In the genomic region with DNA sequence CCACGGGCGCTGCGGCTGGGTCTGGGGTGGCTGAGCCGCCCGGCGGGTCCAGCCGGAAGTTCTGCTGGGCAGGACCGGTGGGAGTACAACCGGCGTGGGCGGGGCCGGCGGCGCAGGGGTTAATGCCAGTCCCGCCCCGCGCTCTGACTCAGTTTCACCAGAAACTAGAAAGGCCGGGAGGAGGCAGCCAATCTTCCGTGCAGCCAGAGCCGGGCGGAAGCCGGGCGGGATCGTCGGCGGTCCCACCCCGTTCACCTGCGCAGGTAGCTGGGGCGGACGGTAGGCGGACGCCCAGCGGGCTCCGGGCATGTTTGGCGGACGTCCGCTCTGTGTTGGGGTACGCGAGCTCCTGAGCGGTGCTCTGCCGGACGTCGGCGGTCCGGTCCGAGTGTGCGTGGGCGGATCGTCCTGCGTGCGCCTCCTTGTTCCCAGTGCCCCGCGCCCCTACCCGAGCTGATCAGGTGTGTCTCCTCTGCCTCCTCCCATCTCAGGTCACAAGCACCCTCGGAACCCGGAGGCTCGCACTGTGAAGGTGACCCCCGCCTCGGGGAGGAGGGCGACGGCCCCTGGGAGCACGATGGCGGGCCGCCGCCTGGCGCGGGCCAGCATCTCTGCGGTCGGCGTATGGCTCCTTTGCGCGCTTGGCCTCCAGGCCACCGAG, we compare ENCODE assay signal across 8 mouse cellular contexts. TPM values are rescaled to one million over a fixed set of nuclear protein-coding genes. Genes with fewer than 3 reads are reported as not detected.
DNase-seq lines count a peak whose midpoint lies in the region; ATAC-seq and TF ChIP-seq lines count a peak whose summit lies in the region.

A gene (plus strand): TSS at position 153 of the 661 bp plus-strand sequence.

- 2% methylated on average over 70 of the region's 73 CpGs for WGBS in bone marrow, adult 2 months
- WGBS in hindbrain, embryonic 11.5 days: under 1% methylated on average over 65 of the region's 73 CpGs
- WGBS in limb, embryonic 13.5 days: under 1% methylated on average over 73 of the region's 73 CpGs
- WGBS in midbrain, postnatal 0 days: under 1% methylated on average over 70 of the region's 73 CpGs

- peak; percentile 21 for DNase-seq in gastrocnemius, postnatal 10 days
- DNase-seq in gastrocnemius, postnatal 36 days: no peak
- peak; percentile 47 for DNase-seq in hindbrain, embryonic 11.5 days (ENCODE audit: low spot score)
- DNase-seq in midbrain, postnatal 0 days (ENCODE audit: low spot score): no peak
- no peak for DNase-seq in layer of hippocampus, postnatal 14 days (ENCODE audit: low spot score in 2 of 2)
- DNase-seq in frontal cortex, postnatal 36 days (ENCODE audit: low spot score in 2 of 2): no peak

- no peak within 1 kb of the TSS for H3K4me3 ChIP-seq in bone marrow, adult 2 months (replicated peaks; ENCODE audit: control insufficient read depth, low read depth, low read length)
- peak within 1 kb of the TSS; percentile 38 for H3K4me3 ChIP-seq in hindbrain, embryonic 11.5 days (ENCODE audit: low read depth, low read length)
- peak within 1 kb of the TSS; percentile 55 for H3K4me3 ChIP-seq in limb, embryonic 13.5 days
- H3K4me3 ChIP-seq in midbrain, postnatal 0 days (ENCODE audit: low read depth, low read length): peak within 1 kb of the TSS; percentile 34

- TF ChIP-seq POLR2A in bone marrow, adult 2 months (IDR thresholded peaks at IDR 0.05; ENCODE audit: borderline replicate concordance, control insufficient read depth, low read depth, low read length): no peak

- H3K4me1 ChIP-seq in bone marrow, adult 2 months (ENCODE audit: control insufficient read depth, insufficient read depth, low read length): no peaks in the 10 kb centered on the region
- peaks cover 4% of the 10 kb centered on the region; the same call in 1 of the 2 replicates for H3K4me1 ChIP-seq in hindbrain, embryonic 11.5 days (replicated peaks; ENCODE audit: control insufficient read depth, insufficient read depth, low read length)
- H3K4me1 ChIP-seq in limb, embryonic 13.5 days: peaks cover 12% of the 10 kb centered on the region
- H3K4me1 ChIP-seq in midbrain, postnatal 0 days (ENCODE audit: insufficient read depth, low read length): peaks cover 7% of the 10 kb centered on the region; the same call in 1 of the 2 replicates

- no peaks in the 10 kb centered on the region for H3K9me3 ChIP-seq in hindbrain, embryonic 11.5 days (ENCODE audit: control insufficient read depth, low read length)
- H3K9me3 ChIP-seq in limb, embryonic 13.5 days: no peaks in the 10 kb centered on the region
- H3K9me3 ChIP-seq in midbrain, postnatal 0 days (ENCODE audit: low read length): no peaks in the 10 kb centered on the region

- no peak for ATAC-seq in hindbrain, embryonic 11.5 days (ENCODE audit: low FRiP score)
- no peak for ATAC-seq in limb, embryonic 13.5 days (ENCODE audit: low FRiP score, low read depth)
- ATAC-seq in midbrain, postnatal 0 days (ENCODE audit: low FRiP score): peak; percentile 54; the same call in 1 of the 2 replicates

- peak within 1 kb of the TSS; percentile 12; the same call in 1 of the 2 replicates for H3K27ac ChIP-seq in bone marrow, adult 2 months (ENCODE audit: control insufficient read depth, insufficient read depth, low read depth, low read length, poor library complexity)
- H3K27ac ChIP-seq in hindbrain, embryonic 11.5 days (ENCODE audit: low read depth, low read length): no peak within 1 kb of the TSS
- H3K27ac ChIP-seq in limb, embryonic 13.5 days: no peak within 1 kb of the TSS
- H3K27ac ChIP-seq in midbrain, postnatal 0 days (ENCODE audit: low read depth, low read length): no peak within 1 kb of the TSS

- peak within 1 kb of the TSS; percentile 20 for H3K9ac ChIP-seq in hindbrain, embryonic 11.5 days (ENCODE audit: low read depth, low read length)
- peak within 1 kb of the TSS; percentile 56 for H3K9ac ChIP-seq in limb, embryonic 13.5 days
- H3K9ac ChIP-seq in midbrain, postnatal 0 days (replicated peaks; ENCODE audit: low read length, poor library complexity, severe bottlenecking): no peak within 1 kb of the TSS

- TF ChIP-seq CTCF in bone marrow, adult 2 months (IDR thresholded peaks at IDR 0.05; ENCODE audit: control insufficient read depth, insufficient read depth, low read length): no peak
- TF ChIP-seq CTCF in midbrain, postnatal 0 days (IDR thresholded peaks at IDR 0.05): no peak

- no peaks in the 10 kb centered on the region for H3K36me3 ChIP-seq in hindbrain, embryonic 11.5 days (ENCODE audit: control insufficient read depth, insufficient read depth, low read length)
- H3K36me3 ChIP-seq in limb, embryonic 13.5 days: no peaks in the 10 kb centered on the region
- H3K36me3 ChIP-seq in midbrain, postnatal 0 days (ENCODE audit: insufficient read depth, low read length): no peaks in the 10 kb centered on the region

- intact Hi-C loops in gastrocnemius, postnatal 36 days (cut with DNase I): no loop called here

- peak within 1 kb of the TSS; percentile 59 for H3K4me2 ChIP-seq in hindbrain, embryonic 11.5 days (replicated peaks; ENCODE audit: low read depth, low read length)
- peak within 1 kb of the TSS; percentile 88 for H3K4me2 ChIP-seq in limb, embryonic 13.5 days (replicated peaks)
- H3K4me2 ChIP-seq in midbrain, postnatal 0 days (ENCODE audit: low read depth, low read length, poor library complexity, severe bottlenecking): peak within 1 kb of the TSS; percentile 57

- peaks cover 43% of the 10 kb centered on the region for H3K27me3 ChIP-seq in hindbrain, embryonic 11.5 days (ENCODE audit: control insufficient read depth, insufficient read depth, low read length)
- H3K27me3 ChIP-seq in limb, embryonic 13.5 days: peaks cover 72% of the 10 kb centered on the region
- peaks cover 45% of the 10 kb centered on the region for H3K27me3 ChIP-seq in midbrain, postnatal 0 days (ENCODE audit: insufficient read depth, low read length)

RNA-seq across cellular contexts. Expression of the gene that starts here (rescaled TPM):
- total RNA-seq in gastrocnemius, postnatal 10 days (2021): under 1 TPM; 0.18 to 0.49 TPM
- total RNA-seq in gastrocnemius, postnatal 36 days (2021): under 1 TPM in 1 of 2 experiments, not detected in 1; 0.20 TPM
- 4.3 TPM in 1 of 2 replicates, not detected in the other for polyA plus RNA-seq in bone marrow, adult 2 months (2011; ENCODE audit: insufficient read depth, insufficient read length, low replicate concordance, missing spikeins)
- polyA plus RNA-seq in hindbrain, embryonic 11.5 days (2014; fragmentation: Nextera tagmentation; extraction: Ambion mirVana): 4.1 and 4.6 TPM in 2 replicates
- 8.0 and 9.4 TPM in 2 replicates for polyA plus RNA-seq in limb, embryonic 13.5 days (2015; fragmentation: Nextera tagmentation; extraction: Ambion mirVana)
- total RNA-seq in midbrain, postnatal 0 days (2014; rRNA removed): 1.3 and 1.9 TPM in 2 replicates
- 0.93 and 1.1 TPM in 2 replicates for polyA plus RNA-seq in midbrain, postnatal 0 days (2015; fragmentation: Nextera tagmentation; extraction: Ambion mirVana)
- under 1 TPM; 0.64 to 0.88 TPM for total RNA-seq in layer of hippocampus, postnatal 14 days (2021)

Comparison
In these comparisons a context has a peak if more than half of its experiments do, and no peak if none do; other contexts are left out.
1. Peak in DNase-seq in gastrocnemius, postnatal 10 days; RNA of the gene not detected or under 1 TPM.